Mouse (Mus musculus): ENCODE measurements around the gene Zranb2.

The Zranb2 gene

DNA sequence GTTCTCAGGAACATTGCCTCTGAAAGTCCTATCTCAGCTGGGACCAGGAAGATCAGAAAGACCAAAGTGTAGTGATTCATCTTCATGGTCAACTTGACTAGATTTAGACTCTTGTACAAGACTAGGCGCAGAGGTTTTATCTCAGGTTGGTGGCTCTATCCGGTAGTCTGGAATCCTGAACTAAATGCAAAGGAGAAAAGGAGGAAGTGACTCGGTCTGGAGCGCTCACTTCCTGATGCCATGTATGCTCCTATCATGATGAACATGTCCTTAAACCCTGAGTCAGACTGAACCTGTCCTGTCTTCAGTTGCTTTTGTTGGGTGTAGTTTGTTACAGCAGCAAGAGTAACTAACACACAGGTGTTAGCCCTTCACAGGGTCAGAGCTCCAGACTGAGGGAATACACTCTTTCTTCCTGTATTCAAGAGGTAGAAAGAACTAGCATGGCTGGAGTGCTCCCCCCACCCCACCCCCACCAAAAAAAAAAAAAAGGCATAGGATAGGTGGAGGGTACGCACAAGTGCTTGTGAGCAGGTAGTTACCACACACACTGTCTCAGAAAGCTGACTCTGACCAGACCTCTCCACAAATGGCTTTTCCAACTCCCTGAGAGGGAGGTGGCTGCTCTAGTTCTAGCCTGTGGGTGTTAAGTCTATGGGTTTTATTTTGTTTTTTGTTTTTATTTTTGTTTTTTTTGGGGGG, 44.7 kb downstream of the Zranb2 start:
- DNase-seq (ENCODE audit: low spot score), result no peak

DNA sequence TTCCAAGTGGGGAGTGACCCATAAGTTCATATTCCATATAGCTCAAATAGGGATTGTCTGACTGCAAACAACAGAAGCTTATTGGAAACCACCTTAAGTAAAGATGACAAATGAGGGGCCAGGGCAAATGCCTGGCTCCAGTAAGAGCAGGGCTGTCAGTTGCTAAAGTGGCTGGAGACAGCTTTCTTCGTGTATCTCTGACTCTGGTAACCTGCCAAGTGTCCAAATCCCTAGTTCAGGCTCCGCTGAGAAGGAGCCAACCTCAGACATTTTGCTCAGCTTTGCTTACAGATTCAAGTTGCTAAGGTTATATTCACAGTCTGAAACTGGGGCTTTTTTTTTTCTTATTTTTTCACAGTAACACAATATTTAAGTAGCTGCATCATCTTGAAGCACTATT, 45.4 kb downstream of the Zranb2 start:
- no peak for DNase-seq (ENCODE audit: low spot score)

DNA sequence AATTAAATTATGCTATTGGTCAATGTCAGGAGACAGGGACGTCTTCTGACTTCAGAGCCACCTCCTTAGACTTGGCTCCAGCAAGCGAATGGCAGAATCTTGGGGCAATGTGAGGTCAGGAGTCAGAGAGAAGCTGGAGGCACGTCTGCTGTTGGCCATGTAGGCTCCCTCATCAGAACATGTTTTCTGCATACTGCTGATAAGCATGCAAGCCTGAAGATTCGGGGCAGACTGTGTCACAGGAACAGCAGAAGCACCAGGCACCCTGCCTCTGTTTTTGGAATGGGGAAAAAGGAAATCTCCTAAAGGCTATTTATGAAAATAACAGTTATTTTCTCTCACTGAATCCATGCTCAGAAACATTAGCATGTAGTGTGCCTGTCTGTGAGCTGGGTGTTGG, 46.3 kb downstream of the Zranb2 start:
- DNase-seq (ENCODE audit: low spot score), result no peak

- no peak for DNase-seq (ENCODE audit: low spot score)
Measured at GRCm38 (mm10) chr3:157581755-157582154, 47.8 kb downstream of the Zranb2 start.

DNA sequence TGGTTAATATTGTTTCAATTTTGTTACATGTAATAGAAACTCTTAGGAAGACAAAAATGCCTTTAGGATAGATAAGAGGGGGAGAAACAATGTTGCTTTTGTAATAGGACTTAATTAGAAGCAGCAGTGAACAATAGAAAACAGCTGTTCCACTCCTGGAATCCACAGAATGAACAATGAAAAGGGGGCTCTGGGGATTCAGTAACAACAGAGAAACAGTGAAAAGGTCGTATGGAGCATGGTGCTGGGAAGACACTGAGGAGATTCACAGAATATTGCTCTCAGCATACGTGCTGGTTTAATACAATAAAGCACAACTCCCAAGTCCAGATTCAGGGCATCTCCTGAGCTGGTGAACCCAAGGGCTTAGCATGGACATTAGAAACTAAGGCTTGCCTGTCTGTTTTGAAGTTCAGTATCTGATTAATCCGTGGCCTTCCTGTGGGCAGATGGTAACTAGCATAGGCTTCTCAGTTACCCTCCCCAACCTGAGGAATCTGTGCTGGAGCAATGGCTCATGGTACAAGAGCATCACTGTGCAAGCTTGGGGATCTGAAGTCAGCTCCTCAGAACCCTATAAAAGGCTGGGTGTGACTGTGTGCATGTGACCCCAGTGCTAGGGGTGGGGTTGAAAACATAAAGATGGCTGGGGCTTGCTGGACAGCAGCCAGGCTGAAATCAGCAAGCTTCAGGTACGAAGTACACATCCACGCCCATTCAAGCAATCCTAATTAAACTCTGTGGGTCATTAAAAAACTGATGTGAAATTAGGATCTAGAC, 48.9 kb downstream of the Zranb2 start:
- DNase-seq (ENCODE audit: low spot score), result no peak

DNA sequence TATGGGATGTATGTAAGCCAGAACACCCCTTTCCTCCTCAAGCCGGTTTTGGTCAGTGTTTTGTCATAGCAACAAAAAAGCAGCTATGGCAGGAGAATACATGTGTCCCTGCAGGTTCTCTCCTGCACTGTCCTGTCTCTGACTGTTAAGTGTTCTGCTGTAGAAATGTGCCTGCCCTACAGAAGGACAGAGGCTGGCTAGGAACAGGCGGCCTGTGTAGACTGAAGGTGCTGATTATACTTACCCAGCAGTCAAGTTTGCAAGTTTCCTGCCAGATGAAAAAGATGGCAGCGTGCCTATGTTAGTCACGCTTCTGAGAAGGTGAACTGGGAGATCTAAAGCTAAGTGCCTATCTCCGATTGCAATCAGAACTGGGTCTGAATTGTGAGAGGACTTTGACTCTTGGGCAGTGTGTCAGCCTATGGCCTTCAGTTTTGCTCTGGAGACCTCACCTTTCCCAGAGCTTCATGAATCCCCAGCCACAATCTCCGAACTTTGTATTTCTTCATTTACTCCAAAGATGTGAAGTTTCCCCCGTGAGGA, 63.9 kb downstream of the Zranb2 start:
- DNase-seq (ENCODE audit: low spot score), result no peak
